Mouse (Mus musculus) liver, postnatal 0 days (tissue): ENCODE results near the gene Ints1. TPM values are rescaled to one million over a fixed set of nuclear protein-coding genes. Genes with fewer than 3 reads are reported as not detected.

Experiments
- ATAC-seq: fragments of 200-750 bp; cut with Nextera tagmentation; 2 replicates; pipeline ENCODE4 v1.8.0; 2017; ENCODE audit warnings: mild to moderate bottlenecking, moderate library complexity
- DNase-seq: peaks from one replicate; pipeline ENCODE4 v3.0.0-alpha.2; 2016
- H3K27ac ChIP-seq: fragments of 300-500 bp; sonication (generic); 2 replicates; pipeline ENCODE4 v1.5.1; 2014; ENCODE audit warnings: antibody characterized with exemption, moderate library complexity, mild to moderate bottlenecking, low read depth
- H3K27me3 ChIP-seq: fragments of 300-500 bp; sonication (generic); 2 replicates; pipeline ENCODE4 v1.6.1; 2014; ENCODE audit warnings: low read length, control low read depth, mixed read lengths; ENCODE audit not compliant: insufficient read depth
- H3K36me3 ChIP-seq: fragments of 300-500 bp; sonication (generic); replicated peaks from 2 replicates; pipeline ENCODE4 v1.6.1; 2014; ENCODE audit warnings: mild to moderate bottlenecking, control low read depth, low read length, moderate library complexity, mixed read lengths; ENCODE audit not compliant: insufficient read depth
- H3K4me1 ChIP-seq: fragments of 300-500 bp; sonication (generic); 2 replicates; pipeline ENCODE4 v1.6.1; 2014; ENCODE audit warnings: antibody characterized with exemption, mild to moderate bottlenecking, control low read depth; ENCODE audit not compliant: insufficient read depth
- H3K4me2 ChIP-seq: fragments of 300-500 bp; sonication (generic); 2 replicates; pipeline ENCODE4 v1.6.1; 2014; ENCODE audit warnings: low read depth, mild to moderate bottlenecking, low read length, moderate library complexity, mixed read lengths
- H3K4me3 ChIP-seq: fragments of 300-500 bp; sonication (generic); 2 replicates; pipeline ENCODE4 v1.5.1; 2014; ENCODE audit warnings: low read depth, low read length
- H3K9ac ChIP-seq: fragments of 300-500 bp; sonication (generic); replicated peaks from 2 replicates; pipeline ENCODE4 v1.6.1; 2014; ENCODE audit warnings: mild to moderate bottlenecking, moderate library complexity
- H3K9me3 ChIP-seq: fragments of 300-500 bp; sonication (generic); 2 replicates; pipeline ENCODE4 v1.6.1; 2016; ENCODE audit warnings: mild to moderate bottlenecking, control low read depth, low read length, mixed read lengths
- CTCF ChIP-seq: sonication (generic); IDR thresholded peaks from 2 replicates; pipeline ENCODE4 v1.5.1; 2016; ENCODE audit warnings: antibody characterized with exemption, low read depth
- EP300 ChIP-seq: IDR thresholded peaks from 2 replicates; pipeline ENCODE4 v1.6.1; 2016; ENCODE audit warnings: antibody characterized with exemption, low read depth, mild to moderate bottlenecking
- WGBS: fragments of 180-500 bp; shearing (Covaris S2); extraction: QIAGEN DNeasy Blood & Tissue Kit; methylation state at CpG from one replicate; pipeline ENCODE4 v1.1.7; 2014; ENCODE audit not compliant: insufficient replicate concordance; 5-methylcytosine and 5-hydroxymethylcytosine counted together
- microRNA-seq: library from miRNA; unstranded; fragments of <30 nt; microRNA quantifications from one replicate; pipeline ENCODE4, GENCODE M21; 2016
- polyA plus RNA-seq: library from polyadenylated mRNA; unstranded; fragments of >200 nt; fragmentation: Nextera tagmentation; extraction: Ambion mirVana; gene quantifications from 2 replicates; pipeline ENCODE4 v1.2.1, GENCODE M21; 2015

Ints1 gene
- polyA plus RNA-seq, 1 experiment from 2014 or later, result 6.4 TPM

- DNase-seq (peak; percentile 68), ATAC-seq (peak; percentile 54)
- Histone ChIP-seq H3K27me3 (no peaks in the 10 kb centered on the region), H3K27ac (no peak overlapping the region), H3K9me3 (no peaks in the 10 kb centered on the region), H3K4me1 (no peaks in the 10 kb centered on the region), H3K9ac (no peak overlapping the region), H3K4me2 (no peak overlapping the region), H3K4me3 (no peak overlapping the region), H3K36me3 (peaks cover 15% of the 10 kb centered on the region; the same call in 1 of the 2 replicates)
- TF ChIP-seq EP300 (no peak), CTCF (peak; percentile 98)
- 96% methylated on average over 2 of the region's 2 CpGs for WGBS
Measured at GRCm38 (mm10) chr5:139717723-139718122, 57.8 kb downstream of the Ints1 start.

GRCm38 (mm10) chr5:139706496-139706895 is 69.0 kb downstream of the Ints1 start:
- H3K36me3 ChIP-seq, result peaks cover 35% of the 10 kb centered on the region
- no peaks in the 10 kb centered on the region for H3K27me3 ChIP-seq
- no peak overlapping the region for H3K4me3 ChIP-seq
- no peak overlapping the region for H3K27ac ChIP-seq
- no peak for TF ChIP-seq EP300
- no peak for TF ChIP-seq CTCF
- H3K4me1 ChIP-seq, result peaks cover 5% of the 10 kb centered on the region; the same call in 1 of the 2 replicates
- H3K9ac ChIP-seq, result no peak overlapping the region
- WGBS, result 92% methylated on average over 10 of the region's 10 CpGs
- H3K4me2 ChIP-seq, result no peak overlapping the region
- ATAC-seq (no peak), DNase-seq (no peak)
- H3K9me3 ChIP-seq, result no peaks in the 10 kb centered on the region

DNA sequence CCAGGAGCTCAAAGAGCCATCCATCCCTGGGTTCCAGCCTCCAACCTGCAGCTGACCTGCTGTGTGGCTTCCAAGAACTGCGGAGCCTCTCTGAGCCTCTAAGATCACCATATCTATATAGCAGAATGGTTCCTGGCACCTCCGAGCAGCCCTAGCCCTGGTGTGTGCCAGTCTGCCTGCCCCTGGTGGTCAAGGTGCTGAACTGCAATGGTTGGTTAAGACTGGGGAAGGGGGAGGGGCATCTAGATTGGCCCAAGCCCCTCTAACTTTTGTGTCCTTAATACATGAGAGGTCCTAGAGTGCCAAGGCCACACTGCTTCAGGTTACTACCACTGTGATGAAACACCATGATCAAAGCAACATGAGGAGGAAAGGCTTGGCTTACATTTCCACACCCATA is 72.6 kb downstream of the Ints1 start:
- H3K4me3 ChIP-seq, result no peak overlapping the region
- 0 out of 2 replicates have a peak overlapping the region, but pooled peaks have one; percentile 9 for H3K4me2 ChIP-seq
- no peak overlapping the region for H3K9ac ChIP-seq
- H3K36me3 ChIP-seq, result peaks cover 6% of the 10 kb centered on the region; the same call in 1 of the 2 replicates
- no peaks in the 10 kb centered on the region for H3K9me3 ChIP-seq
- peak overlapping the region; percentile 44; the same call in 1 of the 2 replicates for H3K27ac ChIP-seq
- DNase-seq, result peak; percentile 46
- H3K27me3 ChIP-seq, result no peaks in the 10 kb centered on the region
- ATAC-seq, result peak; percentile 60
- peaks cover 5% of the 10 kb centered on the region; the same call in 1 of the 2 replicates for H3K4me1 ChIP-seq
- WGBS, result 46% methylated on average over 2 of the region's 2 CpGs
- TF ChIP-seq CTCF (peak; percentile 77), EP300 (no peak)

DNA sequence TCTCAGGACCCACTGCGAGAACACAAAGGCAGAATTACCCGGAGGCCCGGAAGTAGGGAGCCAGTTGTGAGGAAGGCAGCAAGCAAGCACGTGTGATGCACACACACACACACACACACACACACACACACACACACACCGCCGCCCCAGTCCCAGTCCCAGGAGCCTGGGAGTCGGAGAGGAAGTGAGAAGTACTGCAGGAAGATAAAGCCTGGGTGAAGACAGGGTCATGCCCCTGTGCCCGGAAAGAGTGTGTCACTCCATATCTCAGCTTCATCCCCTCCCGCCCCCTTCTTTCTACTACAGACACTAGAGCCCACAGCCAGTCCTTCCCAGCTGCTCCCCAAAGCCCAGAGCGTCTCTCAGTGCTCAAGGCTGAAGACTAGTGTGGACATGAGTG is 73.2 kb downstream of the Ints1 start:
- 14% methylated on average over 10 of the region's 10 CpGs for whole genome bisulfite sequencing
- Histone ChIP-seq H3K27ac (peak overlapping the region; percentile 44; the same call in 1 of the 2 replicates), H3K36me3 (peaks cover 6% of the 10 kb centered on the region; the same call in 1 of the 2 replicates), H3K4me1 (peaks cover 5% of the 10 kb centered on the region; the same call in 1 of the 2 replicates), H3K9ac (no peak overlapping the region), H3K9me3 (no peaks in the 10 kb centered on the region), H3K4me2 (0 out of 2 replicates have a peak overlapping the region, but pooled peaks have one; percentile 9), H3K4me3 (no peak overlapping the region), H3K27me3 (no peaks in the 10 kb centered on the region)
- DNase-seq (peak; percentile 55), ATAC-seq (peak; percentile 81)
- TF ChIP-seq CTCF, result no peak
- TF ChIP-seq EP300, result peak; percentile 24; the same call in 1 of the 2 replicates

Small RNAs within 50 kb of the gene (microRNA-seq; reads per million reads assigned to microRNA genes)
- not detected for gene Mir7037

Other genes starting within 250 kb of the Ints1 start
- gene Uncx, start 232.2 kb downstream of the Ints1 start, polyA plus RNA-seq, result not detected in 2 replicates
- 4.9 and 5.8 TPM in 2 replicates for gene Micall2, start 39.3 kb downstream of the Ints1 start, polyA plus RNA-seq
- 15.7 and 19.1 TPM in 2 replicates for gene Mafk, start 15.8 kb upstream of the Ints1 start, polyA plus RNA-seq
- gene Tmem184a, start 44.2 kb upstream of the Ints1 start, polyA plus RNA-seq, result 3.0 and 3.2 TPM in 2 replicates
- gene Gm26938, start 50.7 kb upstream of the Ints1 start, polyA plus RNA-seq, result not detected in 2 replicates
- 28.8 and 29.1 TPM in 2 replicates for gene Psmg3, start 51.2 kb upstream of the Ints1 start, polyA plus RNA-seq
- not detected in 2 replicates for gene Elfn1, start 132.3 kb upstream of the Ints1 start, polyA plus RNA-seq